Mouse (Mus musculus) embryonic fibroblast, embryonic 13.5 days (primary cell): ENCODE measurements at regions not wholly inside any gene's neighbourhood (a gene's known extent, or its start where the extent isn't known, plus 50 kb on each side); places are given as distances from the start of the nearest gene placed in this dataset.

Experiments
- CTCF ChIP-seq: IDR thresholded peaks from 2 replicates; pipeline ENCODE4 v1.5.1; 2011; ENCODE audit warnings: mild to moderate bottlenecking, control low read depth, low read length, moderate library complexity, borderline replicate concordance; ENCODE audit not compliant: insufficient read depth
- POLR2A ChIP-seq: IDR thresholded peaks from 2 replicates; pipeline ENCODE4 v1.6.1; 2011; ENCODE audit warnings: low read depth, mild to moderate bottlenecking, control low read depth, low read length, moderate library complexity

DNA sequence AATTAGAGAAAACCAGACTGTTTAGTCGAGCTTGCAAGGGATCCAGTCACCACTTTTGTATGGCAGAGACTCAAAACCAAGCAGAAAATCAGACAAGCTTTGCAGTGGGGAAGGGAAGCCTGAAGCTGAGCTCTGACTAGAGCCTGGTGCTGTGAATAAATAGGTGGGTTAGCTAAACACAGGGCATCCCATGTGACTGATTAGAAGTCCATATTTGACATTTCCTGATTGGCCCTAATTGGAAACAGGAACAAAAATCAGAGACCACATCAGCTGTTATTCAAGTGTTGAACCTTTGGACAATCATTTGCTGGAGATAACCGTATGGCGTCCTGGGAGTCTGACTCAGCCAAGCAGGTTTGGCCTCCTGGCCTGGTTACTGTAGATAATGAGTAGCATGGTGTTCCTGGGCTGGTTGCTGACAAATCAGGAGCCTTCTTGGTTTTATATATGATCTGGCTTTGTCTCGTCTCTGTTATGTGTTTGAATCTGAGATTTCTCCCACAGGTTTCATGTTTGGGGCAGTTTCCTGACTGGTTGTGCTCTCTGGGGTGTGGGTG is 139.4 kb downstream of the Ddx11 start:
- TF ChIP-seq CTCF (no peak), POLR2A (no peak)
